16 mouse cellular contexts compared by ENCODE assay signal in genomic region chr16:62208191-62208590, GRCm38 (mm10).
DNase-seq lines count a peak whose midpoint lies in the region; ATAC-seq and TF ChIP-seq lines count a peak whose summit lies in the region.
"Had no signal": no experiment of that assay in that cellular context is flagged by ENCODE, and none has a peak within 500 bp of the region (broad histone marks: within the 10 kb centered on the region; RNA-seq: fewer than 3 reads in every experiment).

No protein-coding gene starts in this region.

- DNase-seq in embryo, embryonic 10 days (ENCODE audit: low spot score): peak; percentile 63
- no peak for DNase-seq in embryo, embryonic 9.5 days (ENCODE audit: extremely low spot score)
- peak; percentile 78 for DNase-seq in lung, embryonic 14.5 days
- DNase-seq in lung, postnatal 10 days: no peak
- DNase-seq in brain, embryonic 14.5 days (ENCODE audit: low read depth): peak; percentile 12
- peak; percentile 81 for DNase-seq in limb, embryonic 14.5 days (ENCODE audit: low spot score)
- no peak for DNase-seq in gastrocnemius, adult 18-20 months (ENCODE audit: low spot score)
- DNase-seq in cerebellum, adult 9-11 months: no peak
- DNase-seq: heart, adult 18-20 months; kidney, adult 8-10 months; layer of hippocampus, postnatal 36 days; liver; lung, postnatal 14 days; right cerebral cortex, postnatal 14 days; thymus, postnatal 25 days had no signal

- no peak for TF ChIP-seq CTCF in lung, embryonic 14.5 days (IDR thresholded peaks at IDR 0.05; ENCODE audit: low read depth)
- TF ChIP-seq CTCF in brain, embryonic 14.5 days (IDR thresholded peaks at IDR 0.05; ENCODE audit: borderline replicate concordance, extremely low read depth, insufficient read depth, insufficient read length): no peak

- H3K4me3 ChIP-seq in lung, embryonic 14.5 days (ENCODE audit: low read depth, low read length): no peak overlapping the region
- H3K4me3 ChIP-seq in limb, embryonic 14.5 days (replicated peaks; ENCODE audit: low read length): no peak overlapping the region

- no peaks in the 10 kb centered on the region for H3K36me3 ChIP-seq in lung, embryonic 14.5 days (ENCODE audit: insufficient read depth)
- no peaks in the 10 kb centered on the region for H3K36me3 ChIP-seq in limb, embryonic 14.5 days (ENCODE audit: control insufficient read depth, insufficient read depth, low read length)

- ATAC-seq in lung, embryonic 14.5 days (ENCODE audit: insufficient read depth): no peak
- ATAC-seq in limb, embryonic 14.5 days (ENCODE audit: low FRiP score, low read depth): no peak
- ATAC-seq: Patski had no signal

- 55% methylated on average over 1 of the region's 1 CpGs for WGBS in lung, embryonic 14.5 days
- WGBS in limb, embryonic 14.5 days: 45% methylated on average over 1 of the region's 1 CpGs

- TF ChIP-seq POLR2A in brain, embryonic 14.5 days (IDR thresholded peaks at IDR 0.05; ENCODE audit: borderline replicate concordance, extremely low read depth, insufficient read depth, insufficient read length, poor library complexity, severe bottlenecking): no peak
- no peak for TF ChIP-seq POLR2A in limb, embryonic 14.5 days (IDR thresholded peaks at IDR 0.05; ENCODE audit: borderline replicate concordance, extremely low read depth, insufficient read depth, insufficient read length)

- H3K4me2 ChIP-seq in lung, embryonic 14.5 days: no peak overlapping the region
- no peak overlapping the region for H3K4me2 ChIP-seq in limb, embryonic 14.5 days (replicated peaks; ENCODE audit: low read depth, low read length, severe bottlenecking)

- H3K27me3 ChIP-seq in lung, embryonic 14.5 days (ENCODE audit: insufficient read depth, low read length): no peaks in the 10 kb centered on the region
- H3K27me3 ChIP-seq in limb, embryonic 14.5 days (ENCODE audit: control insufficient read depth, insufficient read depth, low read length): no peaks in the 10 kb centered on the region
- H3K27me3 ChIP-seq: Patski had no signal

- no peak overlapping the region for H3K9ac ChIP-seq in lung, embryonic 14.5 days
- H3K9ac ChIP-seq in limb, embryonic 14.5 days (ENCODE audit: low read depth, low read length, severe bottlenecking): no peak overlapping the region

- H3K27ac ChIP-seq in lung, embryonic 14.5 days (ENCODE audit: low read depth): no peak overlapping the region
- no peak overlapping the region for H3K27ac ChIP-seq in limb, embryonic 14.5 days (replicated peaks; ENCODE audit: low read depth, low read length)

- no peaks in the 10 kb centered on the region for H3K4me1 ChIP-seq in lung, embryonic 14.5 days (ENCODE audit: insufficient read depth)
- H3K4me1 ChIP-seq in limb, embryonic 14.5 days (ENCODE audit: control insufficient read depth, insufficient read depth, low read length): no peaks in the 10 kb centered on the region

- H3K9me3 ChIP-seq in lung, embryonic 14.5 days (ENCODE audit: low read depth, low read length): no peaks in the 10 kb centered on the region
- no peaks in the 10 kb centered on the region for H3K9me3 ChIP-seq in limb, embryonic 14.5 days (ENCODE audit: control insufficient read depth, low read length)

Comparison
In these comparisons a context has a peak if more than half of its experiments do, and no peak if none do; other contexts are left out.
1. DNase-seq: peak in embryo, embryonic 10 days (single experiment), lung, embryonic 14.5 days (single experiment), brain, embryonic 14.5 days (single experiment) and limb, embryonic 14.5 days (single experiment); none in embryo, embryonic 9.5 days (single experiment), lung, postnatal 10 days (single experiment), gastrocnemius, adult 18-20 months (single experiment) and cerebellum, adult 9-11 months (single experiment).